Mouse (Mus musculus): ENCODE data around the gene S100a4.

- no peak for TF ChIP-seq EP300 (IDR thresholded peaks at IDR 0.05; ENCODE audit: low read depth)
- no peak for TF ChIP-seq CTCF (IDR thresholded peaks at IDR 0.05; ENCODE audit: low read depth)
Observed at GRCm38 (mm10) chr3:90596810-90597209, 6.8 kb upstream of the S100a4 start.

All from liver, postnatal 0 days (tissue).